9 mouse cellular contexts compared by ENCODE assay signal in the genomic region with DNA sequence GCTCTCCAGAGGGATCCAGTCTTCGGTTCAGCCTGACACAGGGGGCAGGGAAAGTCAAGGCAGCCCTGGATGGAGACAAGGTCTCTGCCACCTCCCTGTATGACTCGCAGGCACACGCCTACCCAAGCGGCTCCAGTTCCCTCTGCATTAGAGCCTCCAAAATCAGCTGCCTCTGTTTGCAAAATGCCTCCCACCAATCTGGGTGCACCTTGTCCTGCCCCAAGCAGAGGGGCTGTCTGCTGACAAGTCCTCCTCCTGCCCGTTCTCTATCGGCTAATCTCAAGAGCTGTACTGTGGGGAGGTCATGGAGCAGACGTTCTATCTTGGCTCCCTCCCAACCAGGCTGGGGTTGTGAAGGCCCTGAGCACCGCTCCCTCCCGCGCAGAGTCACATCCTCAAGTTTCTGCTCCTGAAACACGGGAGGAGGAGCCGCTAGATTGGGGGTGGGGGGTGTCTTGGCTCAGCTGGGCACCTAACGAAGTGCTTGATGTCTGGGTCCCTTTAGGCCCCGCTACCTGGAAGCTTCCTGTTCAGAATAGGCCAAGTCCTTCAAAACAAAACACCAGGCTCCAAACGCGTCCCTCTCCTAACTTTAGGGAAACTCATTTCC. TPM values are rescaled to one million over a fixed set of nuclear protein-coding genes. Genes with fewer than 3 reads are reported as not detected.
A peak's percentile ranks its signal among the peaks of the same experiment; 100 is the strongest.
DNase-seq lines count a peak whose midpoint lies in the region; ATAC-seq and TF ChIP-seq lines count a peak whose summit lies in the region.
"Had no signal": no experiment of that assay in that cellular context is flagged by ENCODE, and none has a peak within 500 bp of the region (broad histone marks: within the 10 kb centered on the region; RNA-seq: fewer than 3 reads in every experiment).

No protein-coding gene starts in this region.

- DNase-seq in B cell, adult 2 months: peak; percentile 28 to 30
- DNase-seq in cerebellum, adult 9-10 months: peak; percentile 63
- DNase-seq in gastrocnemius, postnatal 25 days: peak; percentile 25
- DNase-seq in kidney, adult 18-20 months: peak; percentile 43
- DNase-seq in frontal cortex, postnatal 10 days (ENCODE audit: low spot score in 2 of 2): no peak

- peaks cover 23% of the 10 kb centered on the region for H3K36me3 ChIP-seq in ES-Bruce4 (ENCODE audit: control insufficient read depth, insufficient read depth, low read length, poor library complexity, severe bottlenecking)
- peaks cover 12% of the 10 kb centered on the region for H3K36me3 ChIP-seq in liver, embryonic 16.5 days (ENCODE audit: control insufficient read depth, insufficient read depth)
- peaks cover 9% of the 10 kb centered on the region for H3K36me3 ChIP-seq in neural tube, embryonic 14.5 days (ENCODE audit: control insufficient read depth, insufficient read depth, low read length)

- H3K4me1 ChIP-seq in ES-Bruce4 (ENCODE audit: control insufficient read depth, insufficient read depth, low read length): no peaks in the 10 kb centered on the region
- H3K4me1 ChIP-seq in liver, embryonic 16.5 days (ENCODE audit: control insufficient read depth, low read depth, low read length): peaks cover 24% of the 10 kb centered on the region
- H3K4me1 ChIP-seq in neural tube, embryonic 14.5 days (ENCODE audit: control insufficient read depth, insufficient read depth, low read length): peaks cover 16% of the 10 kb centered on the region

- no peak overlapping the region for H3K27ac ChIP-seq in ES-Bruce4 (ENCODE audit: insufficient read depth, low read length)
- H3K27ac ChIP-seq in liver, embryonic 16.5 days (ENCODE audit: low read length): peak overlapping the region; percentile 10
- no peak overlapping the region; the same call in 1 of the 2 replicates for H3K27ac ChIP-seq in neural tube, embryonic 14.5 days (ENCODE audit: low read depth, low read length)

- no peaks in the 10 kb centered on the region for H3K9me3 ChIP-seq in ES-Bruce4 (replicated peaks; ENCODE audit: control insufficient read depth, insufficient read depth, low read length, poor library complexity, severe bottlenecking)
- H3K9me3 ChIP-seq in liver, embryonic 16.5 days (replicated peaks; ENCODE audit: control insufficient read depth, low read length): no peaks in the 10 kb centered on the region
- H3K9me3 ChIP-seq in neural tube, embryonic 14.5 days (ENCODE audit: control insufficient read depth, low read length): no peaks in the 10 kb centered on the region

- TF ChIP-seq POLR2A in ES-Bruce4 (IDR thresholded peaks at IDR 0.05; ENCODE audit: insufficient read depth, low read length): no peak

- 3% methylated on average over 16 of the region's 16 CpGs for WGBS in liver, embryonic 16.5 days (ENCODE audit: insufficient replicate concordance)
- WGBS in neural tube, embryonic 14.5 days: 20% methylated on average over 16 of the region's 16 CpGs

- TF ChIP-seq EP300 in ES-Bruce4 (IDR thresholded peaks at IDR 0.05; ENCODE audit: insufficient read depth, low read depth, low read length): no peak

- no peaks in the 10 kb centered on the region for H3K27me3 ChIP-seq in ES-Bruce4 (ENCODE audit: control insufficient read depth, insufficient read depth, low read length, poor library complexity, severe bottlenecking)
- no peaks in the 10 kb centered on the region for H3K27me3 ChIP-seq in liver, embryonic 16.5 days (ENCODE audit: control insufficient read depth, insufficient read depth, low read depth, low read length)
- no peaks in the 10 kb centered on the region for H3K27me3 ChIP-seq in neural tube, embryonic 14.5 days (ENCODE audit: control insufficient read depth, insufficient read depth, low read length)

- H3K9ac ChIP-seq in ES-Bruce4 (ENCODE audit: low read depth, poor library complexity, severe bottlenecking): peak overlapping the region; percentile 93
- peak overlapping the region; percentile 74 for H3K9ac ChIP-seq in liver, embryonic 16.5 days (ENCODE audit: low read depth, low read length)
- H3K9ac ChIP-seq in neural tube, embryonic 14.5 days (replicated peaks; ENCODE audit: low read depth, low read length): peak overlapping the region; percentile 91

- TF ChIP-seq CTCF in ES-Bruce4 (IDR thresholded peaks at IDR 0.05; ENCODE audit: low read depth, low read length): no peak

- H3K4me2 ChIP-seq in liver, embryonic 16.5 days (ENCODE audit: low read depth, low read length): peak overlapping the region; percentile 83
- H3K4me2 ChIP-seq in neural tube, embryonic 14.5 days (ENCODE audit: low read depth, low read length): peak overlapping the region; percentile 92

- peak overlapping the region; percentile 67 for H3K4me3 ChIP-seq in ES-Bruce4 (ENCODE audit: low read depth, low read length)
- peak overlapping the region; percentile 73 for H3K4me3 ChIP-seq in liver, embryonic 16.5 days (ENCODE audit: low read depth, low read length)
- peak overlapping the region; percentile 97 for H3K4me3 ChIP-seq in neural tube, embryonic 14.5 days (ENCODE audit: low read depth, low read length)

- ATAC-seq in liver, embryonic 16.5 days (ENCODE audit: low read depth): peak; percentile 23; the same call in 1 of the 2 replicates
- no peak for ATAC-seq in neural tube, embryonic 14.5 days (ENCODE audit: low read depth)

RNA-seq across cellular contexts. Expression of a gene that starts 0.8 kb away (rescaled TPM):
- polyA plus RNA-seq in ES-Bruce4 (2011; ENCODE audit: insufficient read depth, insufficient read length, low read depth, missing spikeins): 15.6 and 17.1 TPM in 2 replicates
- total RNA-seq in gastrocnemius, postnatal 25 days (2021): 10 to 100 TPM; 24.7 to 30.7 TPM
- polyA plus RNA-seq in liver, embryonic 16.5 days (2015; fragmentation: Nextera tagmentation; extraction: Ambion mirVana): 12.7 and 14.0 TPM in 2 replicates
- 28.5 and 31.0 TPM in 2 replicates for polyA plus RNA-seq in neural tube, embryonic 14.5 days (2014; fragmentation: Nextera tagmentation; extraction: Ambion mirVana)

RNA-seq across cellular contexts. Expression of a gene that starts 0.9 kb away (rescaled TPM):
- 40.0 and 44.2 TPM in 2 replicates for polyA plus RNA-seq in ES-Bruce4 (2011; ENCODE audit: insufficient read depth, insufficient read length, low read depth, missing spikeins)
- 1 to 10 TPM; 6.7 to 7.4 TPM for total RNA-seq in gastrocnemius, postnatal 25 days (2021)
- polyA plus RNA-seq in liver, embryonic 16.5 days (2015; fragmentation: Nextera tagmentation; extraction: Ambion mirVana): 9.6 and 12.7 TPM in 2 replicates
- 67.6 and 74.5 TPM in 2 replicates for polyA plus RNA-seq in neural tube, embryonic 14.5 days (2014; fragmentation: Nextera tagmentation; extraction: Ambion mirVana)

RNA-seq across cellular contexts. Expression of a gene that starts 14.5 kb away (rescaled TPM):
- polyA plus RNA-seq in ES-Bruce4 (2011; ENCODE audit: insufficient read depth, insufficient read length, low read depth, missing spikeins): 10.1 and 10.2 TPM in 2 replicates
- total RNA-seq in gastrocnemius, postnatal 25 days (2021): 10 to 100 TPM in 1 of 2 experiments, 1 to 10 TPM in 1; 5.4 to 11.7 TPM
- polyA plus RNA-seq in liver, embryonic 16.5 days (2015; fragmentation: Nextera tagmentation; extraction: Ambion mirVana): 0.14 and 0.40 TPM in 2 replicates
- polyA plus RNA-seq in neural tube, embryonic 14.5 days (2014; fragmentation: Nextera tagmentation; extraction: Ambion mirVana): not detected in 2 replicates
- total RNA-seq: layer of hippocampus, adult 18-20 months had no signal

RNA-seq across cellular contexts. Expression of a gene that starts 31.8 kb away (rescaled TPM):
- 60.4 and 61.6 TPM in 2 replicates for polyA plus RNA-seq in ES-Bruce4 (2011; ENCODE audit: insufficient read depth, insufficient read length, low read depth, missing spikeins)
- total RNA-seq in gastrocnemius, postnatal 25 days (2021): 1 to 10 TPM; 4.2 to 5.2 TPM
- polyA plus RNA-seq in liver, embryonic 16.5 days (2015; fragmentation: Nextera tagmentation; extraction: Ambion mirVana): 21.8 and 23.2 TPM in 2 replicates
- 61.0 and 61.7 TPM in 2 replicates for polyA plus RNA-seq in neural tube, embryonic 14.5 days (2014; fragmentation: Nextera tagmentation; extraction: Ambion mirVana)

RNA-seq across cellular contexts. Expression of a gene that starts 42.3 kb away (rescaled TPM):
- 76.1 and 89.4 TPM in 2 replicates for polyA plus RNA-seq in ES-Bruce4 (2011; ENCODE audit: insufficient read depth, insufficient read length, low read depth, missing spikeins)
- 1 to 10 TPM; 7.6 to 8.9 TPM for total RNA-seq in gastrocnemius, postnatal 25 days (2021)
- polyA plus RNA-seq in liver, embryonic 16.5 days (2015; fragmentation: Nextera tagmentation; extraction: Ambion mirVana): 191 TPM in 2 replicates
- 23.9 and 38.9 TPM in 2 replicates for polyA plus RNA-seq in neural tube, embryonic 14.5 days (2014; fragmentation: Nextera tagmentation; extraction: Ambion mirVana)

Comparison
In these comparisons a context has a peak if more than half of its experiments do, and no peak if none do; other contexts are left out.
1. DNase-seq: peak in B cell, adult 2 months (2 of 2), cerebellum, adult 9-10 months (single experiment), gastrocnemius, postnatal 25 days (single experiment) and kidney, adult 18-20 months (single experiment); none in frontal cortex, postnatal 10 days (0 of 2).
2. Peak in every context shown above with its lines, with median percentiles within 50 percentile points of each other: H3K4me3 ChIP-seq and H3K9ac ChIP-seq.